Mouse (Mus musculus) ES-E14 (cell line): ENCODE measurements at regions not wholly inside any gene's neighbourhood (a gene's known extent, or its start where the extent isn't known, plus 50 kb on each side); places are given as distances from the start of the nearest gene placed in this dataset.

Experiments used
- DNase-seq: peaks from one replicate; pipeline ENCODE4 v3.0.0-alpha.2; 2013; ENCODE audit warnings: low read depth, low spot score
- H3K27ac ChIP-seq: 2 replicates; pipeline ENCODE4 v1.5.1; 2012; ENCODE audit warnings: low read depth, mild to moderate bottlenecking, low read length, moderate library complexity, mixed read lengths; ENCODE audit not compliant: poor library complexity, insufficient read depth, severe bottlenecking
- H3K36me3 ChIP-seq: 2 replicates; pipeline ENCODE4 v1.6.1; 2012; ENCODE audit warnings: mild to moderate bottlenecking, low read length, moderate library complexity, mixed read lengths; ENCODE audit not compliant: control insufficient read depth, poor library complexity, insufficient read depth, severe bottlenecking
- H3K4me1 ChIP-seq, 2 experiments: fragments of 150-350 bp in 1 of 2; sonication (generic) in 1 of 2; 2 replicates each; pipeline ENCODE4 v1.6.1; 2012; ENCODE audit warnings: low read length in 2 of 2, mild to moderate bottlenecking in 1 of 2, mixed read lengths in 1 of 2; ENCODE audit not compliant: control insufficient read depth in 2 of 2, insufficient read depth in 2 of 2, poor library complexity in 1 of 2
- H3K4me3 ChIP-seq, 2 experiments: fragments of 150-350 bp in 1 of 2; sonication (generic) in 1 of 2; 2 replicates each; pipeline ENCODE4 v1.5.1; 2012; ENCODE audit warnings: low read length in 2 of 2, low read depth in 1 of 2, mild to moderate bottlenecking in 1 of 2, mixed read lengths in 1 of 2; ENCODE audit not compliant: insufficient read depth in 1 of 2, poor library complexity in 1 of 2, severe bottlenecking in 1 of 2
- H3K9ac ChIP-seq: 2 replicates; pipeline ENCODE4 v1.6.1; 2012; ENCODE audit warnings: low read depth, mild to moderate bottlenecking, low read length, mixed read lengths; ENCODE audit not compliant: poor library complexity, insufficient read depth, severe bottlenecking
- H3K9me3 ChIP-seq: fragments of 150-350 bp; sonication (generic); 2 replicates; pipeline ENCODE4 v1.6.1; 2012; ENCODE audit warnings: low read depth, mild to moderate bottlenecking, low read length; ENCODE audit not compliant: control insufficient read depth, insufficient read depth
- CHD2 ChIP-seq: IDR thresholded peaks from 2 replicates; pipeline ENCODE4 v1.6.1; 2014; ENCODE audit warnings: mild to moderate bottlenecking, low read depth, low read length, inconsistent platforms
- HCFC1 ChIP-seq: IDR thresholded peaks from 2 replicates; pipeline ENCODE4 v1.6.1; 2012; ENCODE audit warnings: low read length, inconsistent platforms, borderline replicate concordance; ENCODE audit not compliant: insufficient read depth
- MAFK ChIP-seq: IDR thresholded peaks from 2 replicates; pipeline ENCODE4 v1.6.1; 2014; ENCODE audit warnings: mild to moderate bottlenecking, low read depth, low read length, inconsistent platforms; ENCODE audit not compliant: insufficient read depth
- ZC3H11A ChIP-seq: IDR thresholded peaks from 2 replicates; pipeline ENCODE4 v1.6.1; 2012; ENCODE audit warnings: low read depth, mild to moderate bottlenecking, inconsistent platforms, low read length, borderline replicate concordance
- ZNF384 ChIP-seq: IDR thresholded peaks from 2 replicates; pipeline ENCODE4 v1.6.1; 2012; ENCODE audit warnings: low read depth, low read length, inconsistent platforms
- in situ Hi-C, 2 experiments: fragments of 600-800 bp; cut with MboI; formaldehyde crosslinking; loops; one replicate each; pipeline ENCODE4 v1.15.1; 2025; ENCODE audit warnings: low sequenced_read_pairs in 2 of 2, inconsistent platforms in 1 of 2; ENCODE audit not compliant: unreplicated experiment in 2 of 2

DNA sequence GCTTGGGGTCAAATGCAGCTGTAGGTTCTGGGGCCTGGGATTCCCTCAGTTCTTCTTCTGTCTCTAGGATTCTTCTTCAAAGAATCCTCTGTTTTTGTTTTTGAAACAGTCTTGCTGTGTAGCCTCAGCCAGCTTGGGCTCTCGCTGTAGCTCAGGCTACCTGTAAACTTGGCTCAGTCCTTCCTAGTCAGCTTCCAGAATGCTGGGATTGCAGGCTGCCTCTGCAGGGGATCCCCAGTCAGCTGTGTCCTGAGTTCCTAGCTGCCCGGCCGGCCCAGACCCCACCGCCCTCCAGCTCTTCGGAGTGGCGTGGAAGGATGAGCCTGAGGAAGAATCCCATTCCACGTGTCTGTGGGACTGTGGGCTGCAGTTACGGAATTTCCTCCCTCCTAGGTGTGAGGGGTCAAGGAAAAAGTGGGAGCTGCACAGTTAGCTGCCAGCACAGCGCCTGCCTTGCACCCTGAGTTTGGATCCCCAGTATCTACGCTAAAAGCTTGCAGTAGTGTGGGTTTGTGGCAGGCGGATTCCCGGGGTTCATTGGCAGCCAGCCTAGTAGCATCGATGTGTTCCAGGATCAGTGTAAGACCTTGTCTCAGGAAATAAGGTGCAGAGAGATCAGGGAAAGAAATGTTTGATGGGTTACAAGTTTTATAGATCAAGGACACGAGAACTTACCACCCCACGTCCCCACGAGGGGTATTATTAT, 204.0 kb downstream of the Matn1 start:
- DNase-seq: no peak
- H3K9ac ChIP-seq: no peak overlapping the region
- no peak overlapping the region for H3K4me3 ChIP-seq
- in situ Hi-C loops: loop anchor here in 1 of 2 experiments (25.0 kb wide), 1 partner anchor 186 kb away; no protein-coding TSS in a partner anchor
- H3K27ac ChIP-seq: no peak overlapping the region
- no peaks in the 10 kb centered on the region for H3K4me1 ChIP-seq
- TF ChIP-seq CHD2: no peak
- no peak for TF ChIP-seq ZC3H11A
- TF ChIP-seq HCFC1: no peak
- no peak for TF ChIP-seq ZNF384
- TF ChIP-seq MAFK: no peak
- no peaks in the 10 kb centered on the region for H3K36me3 ChIP-seq
- no peaks in the 10 kb centered on the region for H3K9me3 ChIP-seq

DNA sequence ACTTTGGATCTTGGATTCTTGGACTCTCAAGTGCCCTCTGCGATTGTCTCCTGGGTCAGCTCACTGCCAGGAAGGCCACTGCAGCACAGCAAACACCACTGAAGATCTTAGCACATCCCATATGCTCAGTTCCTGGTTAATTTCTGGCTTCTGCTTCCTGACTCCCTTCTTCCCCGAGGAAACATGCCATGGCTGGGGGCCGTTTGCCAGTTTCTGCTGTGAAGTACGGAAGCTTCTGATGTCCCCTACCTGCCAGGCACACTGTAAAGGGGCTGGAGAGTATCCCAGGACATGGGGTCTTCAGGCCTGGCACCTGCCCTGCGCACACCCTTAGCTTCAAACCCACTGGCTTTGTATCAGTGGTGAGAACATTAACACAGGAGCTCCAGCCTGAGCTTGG, 205.3 kb downstream of the Matn1 start:
- Histone ChIP-seq H3K9me3 (no peaks in the 10 kb centered on the region), H3K27ac (no peak overlapping the region), H3K9ac (no peak overlapping the region), H3K4me3 (no peak overlapping the region), H3K36me3 (no peaks in the 10 kb centered on the region), H3K4me1 (no peaks in the 10 kb centered on the region)
- in situ Hi-C loops: loop anchor here in 1 of 2 experiments (25.0 kb wide), 1 partner anchor 187 kb away; no protein-coding TSS in a partner anchor
- TF ChIP-seq CHD2: no peak
- no peak for TF ChIP-seq ZNF384
- TF ChIP-seq HCFC1: no peak
- DNase-seq: no peak

DNA sequence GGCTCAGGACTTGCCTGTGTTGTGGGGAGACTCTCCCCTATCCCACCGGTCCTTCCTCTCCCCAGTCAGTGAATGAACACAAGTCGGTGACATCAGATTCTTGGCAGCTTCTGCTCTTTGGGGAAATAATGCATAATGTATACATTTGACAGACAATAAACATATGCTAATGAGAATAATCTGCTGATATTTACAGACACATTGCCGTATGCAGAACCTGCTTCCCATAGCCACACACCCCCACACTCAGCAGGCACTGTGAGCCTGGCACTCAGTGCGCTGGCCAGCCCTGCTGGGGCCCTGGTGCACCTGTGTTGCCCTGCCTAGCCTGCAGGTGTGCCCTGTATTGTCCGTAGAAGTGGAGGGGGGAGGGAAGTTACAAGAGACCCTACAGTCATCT, 215.5 kb downstream of the Matn1 start:
- in situ Hi-C loops: no loop called here
- no peak overlapping the region for H3K27ac ChIP-seq
- H3K9me3 ChIP-seq: no peaks in the 10 kb centered on the region
- TF ChIP-seq MAFK: no peak
- TF ChIP-seq CHD2: no peak
- TF ChIP-seq ZNF384: no peak
- no peaks in the 10 kb centered on the region; a peak in 1 of 4 replicates for H3K4me1 ChIP-seq
- H3K36me3 ChIP-seq: no peaks in the 10 kb centered on the region
- H3K9ac ChIP-seq: no peak overlapping the region
- no peak for DNase-seq
- no peak overlapping the region for H3K4me3 ChIP-seq

DNA sequence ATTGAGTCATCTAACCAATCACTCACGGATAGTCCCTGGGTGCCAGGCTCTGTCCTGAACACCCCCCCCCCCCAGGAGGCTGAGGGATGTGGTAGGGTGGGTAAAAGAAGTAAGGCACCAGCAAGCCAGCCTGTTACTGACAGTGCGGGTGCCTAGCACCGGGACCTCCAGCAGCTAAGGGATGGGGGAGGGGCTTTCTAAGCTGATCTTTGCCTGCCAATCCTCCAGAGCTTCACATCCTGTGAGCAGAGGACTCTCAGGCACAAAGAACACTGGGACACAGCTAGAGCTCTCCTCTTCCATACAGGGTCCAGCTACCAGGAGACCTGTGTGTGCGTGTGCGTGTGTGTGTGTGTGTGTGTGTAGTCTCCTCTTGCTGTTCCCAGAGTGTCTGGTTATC, 215.9 kb downstream of the Matn1 start:
- in situ Hi-C loops: no loop called here
- Histone ChIP-seq H3K9me3 (no peaks in the 10 kb centered on the region), H3K4me3 (no peak overlapping the region), H3K36me3 (no peaks in the 10 kb centered on the region), H3K9ac (no peak overlapping the region), H3K27ac (no peak overlapping the region), H3K4me1 (no peaks in the 10 kb centered on the region; a peak in 1 of 4 replicates)
- TF ChIP-seq ZC3H11A (no peak), ZNF384 (no peak), MAFK (no peak)
- no peak for DNase-seq

DNA sequence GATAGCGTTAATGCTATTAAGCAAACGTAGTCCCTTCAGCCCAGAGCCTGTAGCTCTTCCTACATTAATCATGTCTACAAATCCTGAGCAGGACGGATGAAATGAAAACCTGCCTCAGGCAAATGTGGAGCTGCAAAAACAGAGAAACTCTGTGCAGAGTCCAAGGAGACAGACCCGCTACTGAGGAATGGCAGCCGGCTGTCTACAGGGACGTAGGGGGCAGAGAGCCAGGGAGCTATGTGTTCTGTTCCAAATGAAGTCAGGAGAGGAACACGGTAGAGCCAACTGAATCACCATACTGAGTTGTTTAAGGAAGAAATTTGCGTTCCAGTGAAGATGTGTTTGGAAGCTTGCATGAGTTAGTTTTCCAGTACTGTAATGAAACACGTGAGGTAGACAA, 217.3 kb downstream of the Matn1 start:
- no peak overlapping the region for H3K9ac ChIP-seq
- no peaks in the 10 kb centered on the region for H3K36me3 ChIP-seq
- no peak overlapping the region for H3K4me3 ChIP-seq
- DNase-seq: no peak
- no peak for TF ChIP-seq ZC3H11A
- TF ChIP-seq ZNF384: no peak
- TF ChIP-seq MAFK: no peak
- no peak for TF ChIP-seq HCFC1
- H3K9me3 ChIP-seq: no peaks in the 10 kb centered on the region
- in situ Hi-C loops: no loop called here
- H3K27ac ChIP-seq: no peak overlapping the region
- no peaks in the 10 kb centered on the region; a peak in 1 of 4 replicates for H3K4me1 ChIP-seq
